Comparison of ENCODE assay signal across 9 mouse cellular contexts in genomic region chr11:100145104-100145503, GRCm38 (mm10). TPM values are rescaled to one million over a fixed set of nuclear protein-coding genes. Genes with fewer than 3 reads are reported as not detected.
DNase-seq lines count a peak whose midpoint lies in the region; ATAC-seq lines count a peak whose summit lies in the region.
"Had no signal": no experiment of that assay in that cellular context is flagged by ENCODE, and none has a peak within 500 bp of the region (broad histone marks: within the 10 kb centered on the region; RNA-seq: fewer than 3 reads in every experiment).

No protein-coding gene starts in this region.

- DNase-seq in heart, embryonic 10.5 days (ENCODE audit: low spot score): no peak
- no peak for DNase-seq in heart, adult 8-10 months (ENCODE audit: low spot score)
- no peak for DNase-seq in layer of hippocampus, adult 8-10 months (ENCODE audit: low spot score in 2 of 2)
- DNase-seq in layer of hippocampus, adult 9-11 months: no peak
- no peak for DNase-seq in gastrocnemius, postnatal 25 days

- peaks cover 15% of the 10 kb centered on the region for H3K36me3 ChIP-seq in heart, embryonic 10.5 days
- H3K36me3 ChIP-seq in hindbrain, embryonic 12.5 days: no peaks in the 10 kb centered on the region
- H3K36me3 ChIP-seq in limb, embryonic 12.5 days: no peaks in the 10 kb centered on the region
- no peaks in the 10 kb centered on the region for H3K36me3 ChIP-seq in midbrain, embryonic 15.5 days (replicated peaks)

- ATAC-seq in hindbrain, embryonic 12.5 days (ENCODE audit: low FRiP score): no peak
- ATAC-seq in limb, embryonic 12.5 days (ENCODE audit: insufficient number of reproducible peaks, insufficient read depth, low FRiP score, low TSS enrichment, low read depth): peak; percentile 33; the same call in 1 of the 2 replicates
- ATAC-seq in midbrain, embryonic 15.5 days (replicated peaks): no peak

- H3K9ac ChIP-seq in hindbrain, embryonic 12.5 days: no peak overlapping the region
- H3K9ac ChIP-seq in limb, embryonic 12.5 days (replicated peaks): no peak overlapping the region
- no peak overlapping the region for H3K9ac ChIP-seq in midbrain, embryonic 15.5 days

- H3K4me1 ChIP-seq in heart, embryonic 10.5 days: peaks cover 46% of the 10 kb centered on the region
- peaks cover 14% of the 10 kb centered on the region for H3K4me1 ChIP-seq in hindbrain, embryonic 12.5 days
- H3K4me1 ChIP-seq in limb, embryonic 12.5 days (replicated peaks): peaks cover 23% of the 10 kb centered on the region
- peaks cover 10% of the 10 kb centered on the region for H3K4me1 ChIP-seq in midbrain, embryonic 15.5 days

- peaks cover 29% of the 10 kb centered on the region for H3K27me3 ChIP-seq in heart, embryonic 10.5 days (ENCODE audit: insufficient read depth, poor library complexity, severe bottlenecking)
- H3K27me3 ChIP-seq in hindbrain, embryonic 12.5 days: peaks cover 42% of the 10 kb centered on the region
- H3K27me3 ChIP-seq in limb, embryonic 12.5 days: peaks cover 38% of the 10 kb centered on the region
- H3K27me3 ChIP-seq in midbrain, embryonic 15.5 days (replicated peaks): peaks cover 27% of the 10 kb centered on the region

- H3K9me3 ChIP-seq in heart, embryonic 10.5 days: no peaks in the 10 kb centered on the region
- H3K9me3 ChIP-seq in hindbrain, embryonic 12.5 days (replicated peaks): no peaks in the 10 kb centered on the region
- H3K9me3 ChIP-seq in limb, embryonic 12.5 days: no peaks in the 10 kb centered on the region
- H3K9me3 ChIP-seq in midbrain, embryonic 15.5 days: no peaks in the 10 kb centered on the region

- WGBS in heart, embryonic 10.5 days: 1% methylated on average over 20 of the region's 20 CpGs
- WGBS in hindbrain, embryonic 12.5 days: under 1% methylated on average over 20 of the region's 20 CpGs
- 1% methylated on average over 20 of the region's 20 CpGs for WGBS in limb, embryonic 12.5 days
- 2% methylated on average over 20 of the region's 20 CpGs for WGBS in midbrain, embryonic 15.5 days

- H3K4me2 ChIP-seq in hindbrain, embryonic 12.5 days (replicated peaks): peak overlapping the region; percentile 50
- peak overlapping the region; percentile 60 for H3K4me2 ChIP-seq in limb, embryonic 12.5 days
- peak overlapping the region; percentile 49 for H3K4me2 ChIP-seq in midbrain, embryonic 15.5 days

- peak overlapping the region; percentile 79 for H3K27ac ChIP-seq in heart, embryonic 10.5 days
- no peak overlapping the region for H3K27ac ChIP-seq in hindbrain, embryonic 12.5 days
- H3K27ac ChIP-seq in limb, embryonic 12.5 days: no peak overlapping the region
- H3K27ac ChIP-seq in midbrain, embryonic 15.5 days: no peak overlapping the region

- peak overlapping the region; percentile 66 for H3K4me3 ChIP-seq in heart, embryonic 10.5 days
- peak overlapping the region; percentile 22 for H3K4me3 ChIP-seq in hindbrain, embryonic 12.5 days
- H3K4me3 ChIP-seq in limb, embryonic 12.5 days (replicated peaks): peak overlapping the region; percentile 28
- H3K4me3 ChIP-seq in midbrain, embryonic 15.5 days: peak overlapping the region; percentile 26

RNA-seq across cellular contexts. Expression of gene Krt19, which starts 3.4 kb away (rescaled TPM):
- 76.3 and 86.1 TPM in 2 replicates for polyA plus RNA-seq in heart, embryonic 10.5 days (2016; fragmentation: Nextera tagmentation; extraction: Ambion mirVana)
- total RNA-seq in heart, adult 8-10 months (2022): 1 to 10 TPM; 4.6 to 9.6 (median 6.7) TPM
- polyA plus RNA-seq in hindbrain, embryonic 12.5 days (2016; fragmentation: Nextera tagmentation; extraction: Ambion mirVana): 4.5 and 6.7 TPM in 2 replicates
- polyA plus RNA-seq in limb, embryonic 12.5 days (2016; fragmentation: Nextera tagmentation; extraction: Ambion mirVana): 8.4 and 8.7 TPM in 2 replicates
- polyA plus RNA-seq in midbrain, embryonic 15.5 days (2015; fragmentation: Nextera tagmentation; extraction: Ambion mirVana): 2.1 and 2.6 TPM in 2 replicates
- under 1 TPM in 3 of 4 experiments, not detected in 1; 0.22 to 0.59 (median 0.43) TPM for total RNA-seq in layer of hippocampus, adult 8-10 months (2022)
- total RNA-seq in gastrocnemius, postnatal 25 days (2021): under 1 TPM in 1 of 2 experiments, not detected in 1; 0.28 TPM
- total RNA-seq: left cerebral cortex, adult 8-10 months had no signal

RNA-seq across cellular contexts. Expression of gene Krt15, which starts 9.4 kb away (rescaled TPM):
- polyA plus RNA-seq in heart, embryonic 10.5 days (2016; fragmentation: Nextera tagmentation; extraction: Ambion mirVana): 0.11 and 1.5 TPM in 2 replicates
- total RNA-seq in heart, adult 8-10 months (2022): under 1 TPM in 1 of 4 experiments, not detected in 3; 0.92 TPM
- 10.5 and 17.3 TPM in 2 replicates for polyA plus RNA-seq in hindbrain, embryonic 12.5 days (2016; fragmentation: Nextera tagmentation; extraction: Ambion mirVana)
- 42.4 and 61.2 TPM in 2 replicates for polyA plus RNA-seq in limb, embryonic 12.5 days (2016; fragmentation: Nextera tagmentation; extraction: Ambion mirVana)
- 0.42 and 4.2 TPM in 2 replicates for polyA plus RNA-seq in midbrain, embryonic 15.5 days (2015; fragmentation: Nextera tagmentation; extraction: Ambion mirVana)
- 1 to 10 TPM in 1 of 4 experiments, under 1 TPM in 2, not detected in 1; 0.29 to 1.4 (median 0.60) TPM for total RNA-seq in layer of hippocampus, adult 8-10 months (2022)
- not detected for total RNA-seq in gastrocnemius, postnatal 25 days (2021)
- total RNA-seq: left cerebral cortex, adult 8-10 months had no signal

RNA-seq across cellular contexts. Expression of gene Krt13, which starts 23.7 kb away (rescaled TPM):
- polyA plus RNA-seq in heart, embryonic 10.5 days (2016; fragmentation: Nextera tagmentation; extraction: Ambion mirVana): 0.10 TPM in 1 of 2 replicates, not detected in the other
- total RNA-seq in heart, adult 8-10 months (2022): not detected
- polyA plus RNA-seq in hindbrain, embryonic 12.5 days (2016; fragmentation: Nextera tagmentation; extraction: Ambion mirVana): not detected in 2 replicates
- not detected in 2 replicates for polyA plus RNA-seq in limb, embryonic 12.5 days (2016; fragmentation: Nextera tagmentation; extraction: Ambion mirVana)
- 0.26 TPM in 1 of 2 replicates, not detected in the other for polyA plus RNA-seq in midbrain, embryonic 15.5 days (2015; fragmentation: Nextera tagmentation; extraction: Ambion mirVana)
- not detected for total RNA-seq in layer of hippocampus, adult 8-10 months (2022)
- not detected for total RNA-seq in gastrocnemius, postnatal 25 days (2021)
- total RNA-seq: left cerebral cortex, adult 8-10 months had no signal

RNA-seq across cellular contexts. Expression of gene Krt36, which starts 39.7 kb away (rescaled TPM):
- 0.08 TPM in 1 of 2 replicates, not detected in the other for polyA plus RNA-seq in heart, embryonic 10.5 days (2016; fragmentation: Nextera tagmentation; extraction: Ambion mirVana)
- total RNA-seq in heart, adult 8-10 months (2022): not detected
- not detected in 2 replicates for polyA plus RNA-seq in hindbrain, embryonic 12.5 days (2016; fragmentation: Nextera tagmentation; extraction: Ambion mirVana)
- polyA plus RNA-seq in limb, embryonic 12.5 days (2016; fragmentation: Nextera tagmentation; extraction: Ambion mirVana): 0.13 and 0.16 TPM in 2 replicates
- not detected in 2 replicates for polyA plus RNA-seq in midbrain, embryonic 15.5 days (2015; fragmentation: Nextera tagmentation; extraction: Ambion mirVana)
- not detected for total RNA-seq in layer of hippocampus, adult 8-10 months (2022)
- total RNA-seq in gastrocnemius, postnatal 25 days (2021): under 1 TPM in 1 of 2 experiments, not detected in 1; 0.16 TPM
- total RNA-seq: left cerebral cortex, adult 8-10 months had no signal

RNA-seq across cellular contexts. Expression of gene Krt9, which starts 47.9 kb away (rescaled TPM):
- not detected in 2 replicates for polyA plus RNA-seq in heart, embryonic 10.5 days (2016; fragmentation: Nextera tagmentation; extraction: Ambion mirVana)
- not detected for total RNA-seq in heart, adult 8-10 months (2022)
- polyA plus RNA-seq in hindbrain, embryonic 12.5 days (2016; fragmentation: Nextera tagmentation; extraction: Ambion mirVana): 0.08 TPM in 1 of 2 replicates, not detected in the other
- polyA plus RNA-seq in limb, embryonic 12.5 days (2016; fragmentation: Nextera tagmentation; extraction: Ambion mirVana): not detected in 2 replicates
- polyA plus RNA-seq in midbrain, embryonic 15.5 days (2015; fragmentation: Nextera tagmentation; extraction: Ambion mirVana): not detected in 2 replicates
- 1 to 10 TPM; 3.4 to 5.7 (median 3.8) TPM for total RNA-seq in layer of hippocampus, adult 8-10 months (2022)
- total RNA-seq in gastrocnemius, postnatal 25 days (2021): not detected
